Mouse (Mus musculus) lung, postnatal 10 days (tissue): ENCODE results near the gene Slirp.
"Not testable (repeated sequence)": the region's sequence is repeated elsewhere in the genome, so short reads cannot be mapped to it uniquely, and the experiment has no call there.

Experiments used
- DNase-seq: peaks from one replicate; pipeline ENCODE4 v3.0.0; 2021

Gene Slirp

GRCm38 (mm10) chr12:87442177-87443114 is 1.2 kb upstream of the Slirp start:
- DNase-seq, result no peak

- DNase-seq, result no peak
Observed at GRCm38 (mm10) chr12:87443115-87443699, 489 bp upstream of the Slirp start.

GRCm38 (mm10) chr12:87444211-87444610 is 515 bp downstream of the Slirp start:
- DNase-seq, result no peak

GRCm38 (mm10) chr12:87449456-87449855 is 5.8 kb downstream of the Slirp start:
- DNase-seq, result no peak

- no peak for DNase-seq
Observed at GRCm38 (mm10) chr12:87464678-87465297, 21.1 kb downstream of the Slirp start.

- no peak for DNase-seq
Observed at GRCm38 (mm10) chr12:87470263-87471136, 26.8 kb downstream of the Slirp start.

GRCm38 (mm10) chr12:87471421-87471963 is 27.8 kb downstream of the Slirp start:
- DNase-seq, result no peak

GRCm38 (mm10) chr12:87471964-87472786 is 28.5 kb downstream of the Slirp start, which contains the start of gene Snw1:
Gene Snw1, minus strand, starts transcription at chr12:87472274.
- peak; percentile 96 for DNase-seq

- no peak for DNase-seq
Observed at GRCm38 (mm10) chr12:87474756-87475155, 31.1 kb downstream of the Slirp start.

GRCm38 (mm10) chr12:87482482-87482881 is 38.8 kb downstream of the Slirp start:
- DNase-seq, result not testable (repeated sequence)

- DNase-seq, result not testable (repeated sequence)
Observed at GRCm38 (mm10) chr12:87488683-87489082, 45.0 kb downstream of the Slirp start.

- DNase-seq, result not testable (repeated sequence)
Observed at GRCm38 (mm10) chr12:87494421-87494820, 50.7 kb downstream of the Slirp start, which contains the start of gene Gm5788. Gene Gm5788, plus strand, starts transcription at chr12:87494721.
